Mouse (Mus musculus): Measurements from ENCODE around the gene Ulk4. TPM values are rescaled to one million over a fixed set of nuclear protein-coding genes. Genes with fewer than 3 reads are reported as not detected.

Ulk4 gene
- polyA plus RNA-seq, 1 experiment: 4.6 TPM

GRCm38 (mm10) chr9:120914877-120915459 is 362.0 kb downstream of the Ulk4 start:
- Histone ChIP-seq H3K27ac (ENCODE audit: insufficient read depth, low read length) (no peak overlapping the region), H3K4me3 (ENCODE audit: insufficient read depth, low read length) (no peak overlapping the region), H3K4me1 (ENCODE audit: control insufficient read depth, insufficient read depth, low read length) (no peaks in the 10 kb centered on the region)
- TF ChIP-seq CTCF (IDR thresholded peaks at IDR 0.05; ENCODE audit: borderline replicate concordance, insufficient read depth, low read length) (no peak), POLR2A (IDR thresholded peaks at IDR 0.05; ENCODE audit: low read depth, low read length) (no peak)

GRCm38 (mm10) chr9:120914429-120914828 is 362.6 kb downstream of the Ulk4 start:
- H3K4me3 ChIP-seq (ENCODE audit: insufficient read depth, low read length): no peak overlapping the region
- no peaks in the 10 kb centered on the region for H3K4me1 ChIP-seq (ENCODE audit: control insufficient read depth, insufficient read depth, low read length)
- no peak overlapping the region for H3K27ac ChIP-seq (ENCODE audit: insufficient read depth, low read length)
- no peak for TF ChIP-seq POLR2A (IDR thresholded peaks at IDR 0.05; ENCODE audit: low read depth, low read length)

GRCm38 (mm10) chr9:120913152-120913551 is 363.8 kb downstream of the Ulk4 start:
- no peak overlapping the region for H3K4me3 ChIP-seq (ENCODE audit: insufficient read depth, low read length)
- no peak for TF ChIP-seq CTCF (IDR thresholded peaks at IDR 0.05; ENCODE audit: borderline replicate concordance, insufficient read depth, low read length)
- TF ChIP-seq POLR2A (IDR thresholded peaks at IDR 0.05; ENCODE audit: low read depth, low read length): no peak
- H3K27ac ChIP-seq (ENCODE audit: insufficient read depth, low read length): no peak overlapping the region
- no peaks in the 10 kb centered on the region for H3K4me1 ChIP-seq (ENCODE audit: control insufficient read depth, insufficient read depth, low read length)

- TF ChIP-seq CTCF (IDR thresholded peaks at IDR 0.05; ENCODE audit: borderline replicate concordance, insufficient read depth, low read length) (no peak), POLR2A (IDR thresholded peaks at IDR 0.05; ENCODE audit: low read depth, low read length) (no peak)
- no peaks in the 10 kb centered on the region for H3K4me1 ChIP-seq (ENCODE audit: control insufficient read depth, insufficient read depth, low read length)
- H3K4me3 ChIP-seq (ENCODE audit: insufficient read depth, low read length): no peak overlapping the region
- no peak overlapping the region for H3K27ac ChIP-seq (ENCODE audit: insufficient read depth, low read length)
Measured at GRCm38 (mm10) chr9:120908461-120908860, 368.5 kb downstream of the Ulk4 start.

Other genes with a start within 250 kb of the Ulk4 start
- gene Trak1, start 20.3 kb upstream of the Ulk4 start, polyA plus RNA-seq (2011; ENCODE audit: insufficient read length, low read depth, missing spikeins): 38.4 and 41.5 TPM in 2 replicates
- 4.6 and 15.0 TPM in 2 replicates for gene Cck, start 218.5 kb upstream of the Ulk4 start, polyA plus RNA-seq (2011; ENCODE audit: insufficient read length, low read depth, missing spikeins)